Mouse (Mus musculus) ES-E14 (cell line): Measurements from ENCODE around the gene 1110051M20Rik.

Source experiments
- HCFC1 ChIP-seq: IDR thresholded peaks from 2 replicates; pipeline ENCODE4 v1.6.1; 2012; ENCODE audit warnings: low read length, inconsistent platforms, borderline replicate concordance; ENCODE audit not compliant: insufficient read depth
- MAFK ChIP-seq: IDR thresholded peaks from 2 replicates; pipeline ENCODE4 v1.6.1; 2014; ENCODE audit warnings: mild to moderate bottlenecking, low read depth, low read length, inconsistent platforms; ENCODE audit not compliant: insufficient read depth
- ZC3H11A ChIP-seq: IDR thresholded peaks from 2 replicates; pipeline ENCODE4 v1.6.1; 2012; ENCODE audit warnings: low read depth, mild to moderate bottlenecking, inconsistent platforms, low read length, borderline replicate concordance

- TF ChIP-seq HCFC1 = no peak
- no peak for TF ChIP-seq MAFK
- TF ChIP-seq ZC3H11A = no peak
Observed at GRCm38 (mm10) chr2:91257126-91257980, 187.2 kb downstream of the 1110051M20Rik start.
